Mouse (Mus musculus) left cerebral cortex, adult 2 months (tissue): ENCODE measurements around the gene Hykk. TPM values are rescaled to one million over a fixed set of nuclear protein-coding genes. Genes with fewer than 3 reads are reported as not detected.

Experiments used
- DNase-seq, 2 experiments: peaks; one replicate each; pipeline ENCODE4 v3.0.0; 2021 to 2022; ENCODE audit warnings: low spot score in 2 of 2, mixed read lengths in 1 of 2; ENCODE audit errors: extremely low spot score in 1 of 2
- H3K27ac ChIP-seq: fragments of 200-600 bp; 2 replicates; pipeline ENCODE4 v1.8.1; 2022
- H3K4me3 ChIP-seq: fragments of 200-600 bp; 2 replicates; pipeline ENCODE4 v1.8.1; 2022
- CTCF ChIP-seq: fragments of 200-600 bp; IDR thresholded peaks from 2 replicates; pipeline ENCODE4 v1.8.1; 2022; ENCODE audit warnings: antibody characterized with exemption, mild to moderate bottlenecking, moderate library complexity
- intact Hi-C: fragments of 180-260 bp; cut with DNase I; formaldehyde crosslinking; loops from one replicate; pipeline ENCODE4 v1.15.1; 2025
- total RNA-seq, 2 experiments: library from RNA; stranded (reverse); gene quantifications; 2 replicates each; pipeline ENCODE4 v1.2.3; 2021

Hykk gene
- total RNA-seq, 2 experiments from 2014 or later = 2.2 TPM

DNA sequence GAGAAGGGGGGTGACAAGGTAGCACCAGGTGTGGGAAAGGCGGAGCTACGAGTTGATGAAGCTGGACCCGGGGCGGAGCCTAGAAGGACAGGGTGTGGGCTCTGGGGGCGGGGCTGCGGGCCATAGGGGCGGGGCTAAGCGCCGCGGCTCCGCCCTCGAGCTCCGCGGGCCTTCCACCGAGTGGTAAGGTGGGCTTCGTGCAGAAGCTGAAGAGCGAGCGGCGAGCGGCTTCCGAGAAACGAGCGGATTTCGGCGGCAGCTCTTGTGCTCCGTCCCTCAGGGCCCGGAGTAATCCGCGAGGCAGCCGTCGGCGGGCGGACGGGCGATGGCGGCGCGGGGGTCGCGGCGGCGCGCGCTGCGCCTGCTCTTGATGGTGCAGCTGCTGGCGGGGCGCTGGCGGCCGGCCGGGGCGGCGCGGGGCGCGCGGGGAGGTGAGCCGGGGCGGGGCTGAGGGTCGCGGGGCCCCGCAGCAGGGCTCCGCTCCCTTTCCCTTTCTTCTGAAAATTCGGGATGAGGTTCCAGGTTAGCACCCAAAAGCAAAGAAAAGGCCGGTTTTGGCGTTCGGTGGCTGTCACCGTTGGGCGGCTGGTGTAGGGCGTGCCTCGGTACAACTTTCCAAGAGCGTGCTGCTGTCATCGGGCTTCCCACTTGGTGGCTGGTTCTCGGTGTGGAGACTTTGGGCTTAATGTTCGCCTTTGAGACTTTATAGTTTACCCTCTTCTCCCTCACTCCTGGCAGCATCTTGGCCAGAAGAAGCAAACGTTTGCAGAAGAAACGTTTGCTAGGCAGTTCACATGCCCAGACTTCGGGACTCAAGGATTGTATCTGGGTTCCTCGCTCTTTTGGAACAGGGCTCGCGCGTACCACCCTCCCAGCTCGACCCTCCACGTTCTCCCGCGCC, 64.5 kb downstream of the Hykk start:
- no peak overlapping the region for H3K27ac ChIP-seq
- peak in 1 of 2 experiments; percentile 15 for DNase-seq
- intact Hi-C loops = no loop called here
- peak overlapping the region; percentile 44 for H3K4me3 ChIP-seq
- TF ChIP-seq CTCF = no peak

DNA sequence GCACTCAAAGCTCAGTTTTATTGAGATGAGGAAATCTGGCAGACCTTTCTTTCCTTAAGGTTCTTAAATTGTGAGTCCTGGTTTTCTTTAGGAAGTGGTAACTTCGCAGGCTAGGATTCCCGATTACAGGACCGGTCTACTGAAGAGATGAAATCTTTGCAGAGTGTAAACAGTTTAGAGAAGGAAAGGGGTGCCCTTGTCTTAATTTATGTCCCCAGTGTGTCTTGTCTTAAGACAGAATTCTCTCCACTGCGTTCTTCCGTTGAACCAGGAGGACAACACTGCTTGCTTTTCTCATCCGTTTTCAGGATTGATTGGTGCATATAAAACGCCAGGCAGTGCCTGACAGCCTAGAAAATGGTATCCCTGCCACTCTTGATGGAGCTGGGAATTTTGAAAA, 65.3 kb downstream of the Hykk start:
- TF ChIP-seq CTCF = no peak
- no peak overlapping the region for H3K4me3 ChIP-seq
- no peak for DNase-seq
- no peak overlapping the region for H3K27ac ChIP-seq
- intact Hi-C loops = no loop called here

DNA sequence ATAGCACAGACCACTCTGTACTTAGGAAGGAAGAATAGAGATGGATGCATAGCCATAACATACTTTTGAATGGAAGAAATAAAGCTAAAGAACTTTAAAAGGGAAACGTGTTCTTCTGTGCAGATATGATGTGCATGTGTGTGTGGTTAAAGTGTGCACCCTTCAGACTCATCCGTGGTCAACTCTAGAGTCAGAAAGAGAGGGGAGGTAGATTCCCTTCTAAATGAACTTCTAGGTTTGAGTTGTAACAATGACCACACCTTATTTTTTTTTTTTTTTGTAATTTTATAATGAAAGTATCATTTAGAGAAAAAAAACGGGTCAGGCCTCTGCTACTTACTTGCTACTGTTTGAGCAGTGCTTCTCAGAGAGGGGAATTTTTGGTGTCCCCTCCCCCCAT, 73.3 kb downstream of the Hykk start:
- no peak for TF ChIP-seq CTCF
- no peak for DNase-seq
- Histone ChIP-seq H3K27ac (no peak overlapping the region), H3K4me3 (no peak overlapping the region)
- intact Hi-C loops = no loop called here

DNA sequence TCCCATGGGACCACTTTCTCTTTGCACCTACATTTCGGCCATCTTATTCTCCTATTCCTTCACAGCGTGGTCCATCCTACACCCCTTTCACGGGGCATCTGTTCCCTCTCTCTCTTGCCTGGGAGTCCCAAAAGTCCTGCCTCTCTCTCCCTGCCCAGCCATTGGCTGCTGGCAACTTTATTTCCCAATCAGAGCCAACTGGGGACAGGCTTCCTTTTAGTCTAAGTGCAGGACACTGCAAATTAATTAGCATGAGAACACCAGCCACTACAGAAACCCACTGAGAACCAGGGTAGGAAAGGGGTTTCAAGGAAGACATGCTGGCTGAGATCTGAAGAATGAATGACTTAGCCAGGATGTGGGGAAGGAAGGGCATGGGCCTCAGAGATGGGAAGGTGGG, 77.3 kb downstream of the Hykk start:
- intact Hi-C loops = no loop called here
- DNase-seq = no peak
- TF ChIP-seq CTCF = no peak
- H3K4me3 ChIP-seq = no peak overlapping the region
- H3K27ac ChIP-seq = no peak overlapping the region

DNA sequence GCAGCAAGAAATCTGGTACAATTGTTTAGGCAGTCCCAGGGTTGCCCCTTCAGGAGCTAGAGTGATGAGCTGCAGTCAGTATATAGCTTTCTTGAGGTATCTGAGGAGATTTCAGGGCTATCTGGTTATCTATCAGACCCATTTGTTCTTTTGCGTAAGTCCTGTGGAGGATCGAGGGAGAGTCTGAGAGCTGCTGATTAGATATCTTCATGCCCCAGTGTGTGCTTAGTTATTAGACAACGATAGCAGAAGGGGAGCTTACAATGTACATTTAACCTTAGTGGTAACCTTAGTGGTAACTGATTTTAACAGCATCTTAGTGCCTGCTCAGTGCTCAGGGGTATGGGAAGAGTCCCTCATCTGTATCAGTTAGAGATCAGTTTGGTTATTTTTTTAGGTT, 78.6 kb downstream of the Hykk start:
- H3K27ac ChIP-seq = no peak overlapping the region
- DNase-seq = no peak
- TF ChIP-seq CTCF = no peak
- intact Hi-C loops = no loop called here
- no peak overlapping the region for H3K4me3 ChIP-seq

Other genes starting within 250 kb of the Hykk start
- gene Dnaja4, start 218.4 kb upstream of the Hykk start, total RNA-seq = 10 to 100 TPM; 40.3 to 44.1 TPM
- 10 to 100 TPM; 49.7 to 62.1 TPM for gene Wdr61, start 182.8 kb upstream of the Hykk start, total RNA-seq
- 1 to 10 TPM; 1.4 to 2.9 TPM for gene Crabp1, start 152.5 kb upstream of the Hykk start, total RNA-seq
- 10 to 100 TPM; 48.0 to 52.2 TPM for gene Ireb2, start 53.5 kb upstream of the Hykk start, total RNA-seq
- gene Psma4, start 33.5 kb downstream of the Hykk start, total RNA-seq = 100 to 1,000 TPM; 109 to 116 TPM
- not detected for gene AY074887, start 33.7 kb downstream of the Hykk start, total RNA-seq
- gene Chrna5, start 63.6 kb downstream of the Hykk start, total RNA-seq = 1 to 10 TPM; 2.2 to 3.8 TPM
- gene Chrna3, start 109.3 kb downstream of the Hykk start, total RNA-seq = under 1 TPM; 0.61 to 0.95 TPM
- gene Chrnb4, start 131.5 kb downstream of the Hykk start, total RNA-seq = not detected
- 10 to 100 TPM; 67.7 to 72.5 TPM for gene Ube2q2, start 231.6 kb downstream of the Hykk start, total RNA-seq